Mouse (Mus musculus) liver, adult 2 months (tissue): ENCODE results near the gene Mrpl58. TPM values are rescaled to one million over a fixed set of nuclear protein-coding genes. Genes with fewer than 3 reads are reported as not detected.

Source experiments
- DNase-seq: peaks from one replicate; pipeline ENCODE4 v3.0.0-alpha.2; 2011; ENCODE audit warnings: low read depth, low spot score; ENCODE audit errors: extremely low read depth
- H3K27ac ChIP-seq: fragments of 200-500 bp; replicated peaks from 2 replicates; pipeline ENCODE4 v1.5.1; 2012; ENCODE audit warnings: low read depth, mild to moderate bottlenecking, control low read depth, inconsistent platforms, low read length; ENCODE audit not compliant: insufficient read depth
- H3K27me3 ChIP-seq: fragments of 200-500 bp; 2 replicates; pipeline ENCODE4 v1.6.1; 2012; ENCODE audit warnings: mild to moderate bottlenecking, moderate library complexity, low read length, inconsistent platforms; ENCODE audit not compliant: control insufficient read depth, insufficient read depth
- H3K36me3 ChIP-seq: fragments of 200-500 bp; 2 replicates; pipeline ENCODE4 v1.6.1; 2012; ENCODE audit warnings: low read length, inconsistent platforms; ENCODE audit not compliant: control insufficient read depth, insufficient read depth
- H3K4me1 ChIP-seq: fragments of 200-500 bp; 2 replicates; pipeline ENCODE4 v1.6.1; 2011; ENCODE audit warnings: low read length; ENCODE audit not compliant: control insufficient read depth, insufficient read depth
- H3K4me3 ChIP-seq: fragments of 200-500 bp; 2 replicates; pipeline ENCODE4 v1.5.1; 2011; ENCODE audit warnings: low read depth, mild to moderate bottlenecking, control low read depth, low read length, moderate library complexity; ENCODE audit not compliant: insufficient read depth
- H3K79me2 ChIP-seq: fragments of 200-500 bp; 2 replicates; pipeline ENCODE4 v1.6.1; 2012; ENCODE audit warnings: inconsistent platforms, mild to moderate bottlenecking, low read length, moderate library complexity; ENCODE audit not compliant: control insufficient read depth, insufficient read depth
- H3K9ac ChIP-seq: fragments of 200-500 bp; 2 replicates; pipeline ENCODE4 v1.6.1; 2012; ENCODE audit warnings: low read depth, mild to moderate bottlenecking, control low read depth, inconsistent platforms, low read length
- CTCF ChIP-seq: fragments of 200-500 bp; IDR thresholded peaks from 2 replicates; pipeline ENCODE4 v1.5.1; 2011; ENCODE audit warnings: low read depth, low read length, control low read depth
- POLR2A ChIP-seq: fragments of 200-500 bp; IDR thresholded peaks from 2 replicates; pipeline ENCODE4 v1.6.1; 2011; ENCODE audit warnings: low read length, control low read depth; ENCODE audit not compliant: insufficient read depth; ENCODE audit errors: extremely low read depth
- WGBS: fragments of 180-500 bp; shearing (Covaris S2); methylation state at CpG from one replicate; pipeline ENCODE4 v1.1.7; 2018; 5-methylcytosine and 5-hydroxymethylcytosine counted together
- polyA plus RNA-seq: library from polyadenylated mRNA; depleted of rRNA; stranded (reverse); fragments of >200 nt; gene quantifications from 2 replicates; pipeline ENCODE4 v1.2.3, GENCODE M21; 2012
- total RNA-seq: library from RNA; depleted of rRNA; stranded (reverse); fragments of >200 nt; gene quantifications from 2 replicates; pipeline ENCODE4 v1.2.3, GENCODE M21; 2014

Gene Mrpl58
- total and polyA plus RNA-seq, 2 experiments = 67.2 to 70.0 TPM

- no peak overlapping the region for H3K4me3 ChIP-seq
- TF ChIP-seq CTCF (no peak), POLR2A (no peak)
- no peak overlapping the region for H3K9ac ChIP-seq
- 92% methylated on average over 4 of the region's 4 CpGs for WGBS
- no peak for DNase-seq
- no peaks in the 10 kb centered on the region for H3K27me3 ChIP-seq
- no peaks in the 10 kb centered on the region for H3K79me2 ChIP-seq
- H3K4me1 ChIP-seq = peaks cover 3% of the 10 kb centered on the region; the same call in 1 of the 2 replicates
- no peak overlapping the region for H3K27ac ChIP-seq
- no peaks in the 10 kb centered on the region for H3K36me3 ChIP-seq
Measured at GRCm38 (mm10) chr11:115377254-115377653, 26.3 kb upstream of the Mrpl58 start.

GRCm38 (mm10) chr11:115377854-115378253 lies 25.7 kb upstream of the Mrpl58 start:
- H3K4me3 ChIP-seq = no peak overlapping the region
- no peaks in the 10 kb centered on the region for H3K36me3 ChIP-seq
- DNase-seq = no peak
- whole genome bisulfite sequencing = 92% methylated on average over 7 of the region's 7 CpGs
- no peaks in the 10 kb centered on the region for H3K79me2 ChIP-seq
- no peak overlapping the region for H3K9ac ChIP-seq
- no peak overlapping the region for H3K27ac ChIP-seq
- no peaks in the 10 kb centered on the region for H3K27me3 ChIP-seq
- TF ChIP-seq POLR2A = no peak
- TF ChIP-seq CTCF = no peak
- peaks cover 3% of the 10 kb centered on the region; the same call in 1 of the 2 replicates for H3K4me1 ChIP-seq

- H3K79me2 ChIP-seq = no peaks in the 10 kb centered on the region
- H3K4me3 ChIP-seq = no peak overlapping the region
- no peaks in the 10 kb centered on the region for H3K36me3 ChIP-seq
- 40% methylated on average over 9 of the region's 9 CpGs for WGBS
- H3K27me3 ChIP-seq = no peaks in the 10 kb centered on the region
- no peak overlapping the region for H3K9ac ChIP-seq
- H3K27ac ChIP-seq = 0 out of 2 replicates have a peak overlapping the region, but pooled peaks have one; percentile 15
- TF ChIP-seq CTCF (no peak), POLR2A (no peak)
- H3K4me1 ChIP-seq = 0 out of 2 replicates have a peak, but pooled peaks cover 3% of the 10 kb centered on the region
- DNase-seq = no peak
Measured at GRCm38 (mm10) chr11:115381276-115381675, 22.3 kb upstream of the Mrpl58 start.

GRCm38 (mm10) chr11:115381743-115382539 lies 21.6 kb upstream of the Mrpl58 start, which contains the start of gene Cdr2l:
Gene Cdr2l (plus strand): TSS chr11:115381916.
- Histone ChIP-seq H3K4me1 (0 out of 2 replicates have a peak, but pooled peaks cover 3% of the 10 kb centered on the region), H3K4me3 (peak within 1 kb of the TSS; percentile 74), H3K79me2 (no peaks in the 10 kb centered on the region), H3K36me3 (no peaks in the 10 kb centered on the region), H3K27me3 (no peaks in the 10 kb centered on the region), H3K9ac (peak within 1 kb of the TSS; percentile 78), H3K27ac (peak within 1 kb of the TSS; percentile 15; the same call in 1 of the 2 replicates)
- TF ChIP-seq POLR2A (peak; percentile 58; the same call in 1 of the 2 replicates), CTCF (no peak)
- peak; percentile 73 for DNase-seq
- WGBS = 1% methylated on average over 76 of the region's 76 CpGs

- DNase-seq = no peak
- Histone ChIP-seq H3K79me2 (no peaks in the 10 kb centered on the region), H3K27me3 (no peaks in the 10 kb centered on the region), H3K9ac (no peak overlapping the region), H3K4me3 (no peak overlapping the region), H3K4me1 (0 out of 2 replicates have a peak, but pooled peaks cover 3% of the 10 kb centered on the region), H3K36me3 (no peaks in the 10 kb centered on the region), H3K27ac (no peak overlapping the region; the same call in 1 of the 2 replicates)
- TF ChIP-seq CTCF (no peak), POLR2A (no peak)
- WGBS = 48% methylated on average over 5 of the region's 5 CpGs
Measured at GRCm38 (mm10) chr11:115382891-115383290, 20.7 kb upstream of the Mrpl58 start.
